Mouse (Mus musculus) midbrain, postnatal 0 days (tissue): ENCODE measurements at regions not wholly inside any gene's neighbourhood (a gene's known extent, or its start where the extent isn't known, plus 50 kb on each side); places are given as distances from the start of the nearest gene placed in this dataset.

Source experiments
- ATAC-seq: fragments of 200-750 bp; cut with Nextera tagmentation; 2 replicates; pipeline ENCODE4 v1.8.0; 2017; ENCODE audit warnings: moderate number of reproducible peaks, mild to moderate bottlenecking, moderate TSS enrichment, moderate library complexity; ENCODE audit not compliant: low FRiP score
- DNase-seq: peaks from one replicate; pipeline ENCODE4 v3.0.0-alpha.2; 2015; ENCODE audit warnings: low spot score
- H3K27ac ChIP-seq: fragments of 300-500 bp; sonication (generic); 2 replicates; pipeline ENCODE4 v1.5.1; 2014; ENCODE audit warnings: low read depth, mild to moderate bottlenecking, low read length, mixed read lengths
- H3K27me3 ChIP-seq: fragments of 300-500 bp; sonication (generic); 2 replicates; pipeline ENCODE4 v1.6.1; 2014; ENCODE audit warnings: low read length, control low read depth, mixed read lengths; ENCODE audit not compliant: insufficient read depth
- H3K36me3 ChIP-seq: fragments of 300-500 bp; sonication (generic); 2 replicates; pipeline ENCODE4 v1.6.1; 2014; ENCODE audit warnings: low read length, control low read depth, mixed read lengths; ENCODE audit not compliant: insufficient read depth
- H3K4me1 ChIP-seq: fragments of 300-500 bp; sonication (generic); 2 replicates; pipeline ENCODE4 v1.6.1; 2014; ENCODE audit warnings: mild to moderate bottlenecking, control low read depth, antibody characterized with exemption, low read length, mixed read lengths; ENCODE audit not compliant: insufficient read depth
- H3K4me2 ChIP-seq: fragments of 300-500 bp; sonication (generic); 2 replicates; pipeline ENCODE4 v1.6.1; 2014; ENCODE audit warnings: low read depth, mild to moderate bottlenecking, low read length, mixed read lengths; ENCODE audit not compliant: poor library complexity, severe bottlenecking
- H3K4me3 ChIP-seq: fragments of 300-500 bp; sonication (generic); 2 replicates; pipeline ENCODE4 v1.5.1; 2014; ENCODE audit warnings: low read depth, mild to moderate bottlenecking, low read length, moderate library complexity
- H3K9ac ChIP-seq: fragments of 300-500 bp; sonication (generic); replicated peaks from 2 replicates; pipeline ENCODE4 v1.6.1; 2014; ENCODE audit warnings: mild to moderate bottlenecking, low read length, moderate library complexity, mixed read lengths; ENCODE audit not compliant: poor library complexity, severe bottlenecking
- H3K9me3 ChIP-seq: fragments of 300-500 bp; sonication (generic); 2 replicates; pipeline ENCODE4 v1.6.1; 2016; ENCODE audit warnings: low read length, control low read depth
- CTCF ChIP-seq: IDR thresholded peaks from 2 replicates; pipeline ENCODE4 v1.5.1; 2016; ENCODE audit warnings: antibody characterized with exemption, mild to moderate bottlenecking
- WGBS: fragments of 180-500 bp; shearing (Covaris S2); extraction: QIAGEN DNeasy Blood & Tissue Kit; methylation state at CpG from one replicate; pipeline ENCODE4 v1.1.7; 2014; 5-methylcytosine and 5-hydroxymethylcytosine counted together

- no peaks in the 10 kb centered on the region for H3K27me3 ChIP-seq
- no peak for ATAC-seq
- no peaks in the 10 kb centered on the region for H3K36me3 ChIP-seq
- no peak overlapping the region for H3K4me2 ChIP-seq
- no peak for TF ChIP-seq CTCF
- no peak overlapping the region for H3K9ac ChIP-seq
- H3K4me1 ChIP-seq, result no peaks in the 10 kb centered on the region
- no peak for DNase-seq
- 85% methylated on average over 3 of the region's 3 CpGs for WGBS
- no peak overlapping the region for H3K4me3 ChIP-seq
- H3K27ac ChIP-seq, result no peak overlapping the region
- H3K9me3 ChIP-seq, result no peaks in the 10 kb centered on the region
Observed at GRCm38 (mm10) chr13:35447661-35448060, 212.0 kb upstream of the Cdyl start.

GRCm38 (mm10) chr13:35452420-35452819, 207.2 kb upstream of the Cdyl start:
- no peak overlapping the region for H3K27ac ChIP-seq
- 98% methylated on average over 1 of the region's 1 CpGs for WGBS
- no peak overlapping the region for H3K4me2 ChIP-seq
- H3K27me3 ChIP-seq, result no peaks in the 10 kb centered on the region
- DNase-seq, result no peak
- H3K9ac ChIP-seq, result no peak overlapping the region
- ATAC-seq, result no peak
- no peaks in the 10 kb centered on the region for H3K9me3 ChIP-seq
- H3K4me1 ChIP-seq, result no peaks in the 10 kb centered on the region
- no peak for TF ChIP-seq CTCF
- no peaks in the 10 kb centered on the region for H3K36me3 ChIP-seq
- no peak overlapping the region for H3K4me3 ChIP-seq

- Histone ChIP-seq H3K36me3 (no peaks in the 10 kb centered on the region), H3K9me3 (no peaks in the 10 kb centered on the region), H3K4me2 (no peak overlapping the region), H3K27ac (no peak overlapping the region), H3K27me3 (no peaks in the 10 kb centered on the region), H3K4me3 (no peak overlapping the region), H3K9ac (no peak overlapping the region), H3K4me1 (no peaks in the 10 kb centered on the region)
- DNase-seq (peak; percentile 21), ATAC-seq (peak; percentile 63)
- TF ChIP-seq CTCF, result 0 out of 2 replicates have a peak, but pooled peaks have one; percentile 6
- 68% methylated on average over 2 of the region's 2 CpGs for whole genome bisulfite sequencing
Observed at GRCm38 (mm10) chr13:35453222-35453914, 206.3 kb upstream of the Cdyl start.

- Histone ChIP-seq H3K4me1 (no peaks in the 10 kb centered on the region), H3K4me3 (no peak overlapping the region), H3K27me3 (no peaks in the 10 kb centered on the region), H3K36me3 (no peaks in the 10 kb centered on the region), H3K27ac (no peak overlapping the region), H3K9me3 (no peaks in the 10 kb centered on the region), H3K9ac (no peak overlapping the region), H3K4me2 (no peak overlapping the region)
- no peak for TF ChIP-seq CTCF
- DNase-seq (no peak), ATAC-seq (no peak)
- 81% methylated on average over 1 of the region's 1 CpGs for WGBS
Observed at GRCm38 (mm10) chr13:35460051-35460450, 199.6 kb upstream of the Cdyl start.

GRCm38 (mm10) chr13:35463231-35463630, 196.4 kb upstream of the Cdyl start:
- no peaks in the 10 kb centered on the region for H3K36me3 ChIP-seq
- H3K27me3 ChIP-seq, result no peaks in the 10 kb centered on the region
- no peak overlapping the region for H3K27ac ChIP-seq
- H3K4me1 ChIP-seq, result no peaks in the 10 kb centered on the region
- H3K9ac ChIP-seq, result no peak overlapping the region
- no peaks in the 10 kb centered on the region for H3K9me3 ChIP-seq
- TF ChIP-seq CTCF, result no peak
- DNase-seq (no peak), ATAC-seq (no peak)
- no peak overlapping the region for H3K4me2 ChIP-seq
- 87% methylated on average over 1 of the region's 1 CpGs for WGBS
- H3K4me3 ChIP-seq, result no peak overlapping the region

- no peaks in the 10 kb centered on the region for H3K36me3 ChIP-seq
- TF ChIP-seq CTCF, result no peak
- 81% methylated on average over 2 of the region's 2 CpGs for WGBS
Observed at GRCm38 (mm10) chr13:35463850-35464249, 195.8 kb upstream of the Cdyl start.

More at GRCm38 (mm10) chr13:35463850-35464249, 195.8 kb upstream of the Cdyl start:
- Histone ChIP-seq H3K9me3 (no peaks in the 10 kb centered on the region), H3K9ac (no peak overlapping the region), H3K4me3 (no peak overlapping the region), H3K27me3 (no peaks in the 10 kb centered on the region), H3K4me1 (no peaks in the 10 kb centered on the region), H3K27ac (no peak overlapping the region), H3K4me2 (no peak overlapping the region)
- DNase-seq (no peak), ATAC-seq (no peak)
